Mouse (Mus musculus): ENCODE measurements around the gene Npy5r. TPM values are rescaled to one million over a fixed set of nuclear protein-coding genes. Genes with fewer than 3 reads are reported as not detected.
A peak's percentile ranks its signal among the peaks of the same experiment; 100 is the strongest.

Npy5r gene
- polyA plus RNA-seq (2015; fragmentation: Nextera tagmentation; extraction: Ambion mirVana) = 1.4 and 2.1 TPM in 2 replicates

DNA sequence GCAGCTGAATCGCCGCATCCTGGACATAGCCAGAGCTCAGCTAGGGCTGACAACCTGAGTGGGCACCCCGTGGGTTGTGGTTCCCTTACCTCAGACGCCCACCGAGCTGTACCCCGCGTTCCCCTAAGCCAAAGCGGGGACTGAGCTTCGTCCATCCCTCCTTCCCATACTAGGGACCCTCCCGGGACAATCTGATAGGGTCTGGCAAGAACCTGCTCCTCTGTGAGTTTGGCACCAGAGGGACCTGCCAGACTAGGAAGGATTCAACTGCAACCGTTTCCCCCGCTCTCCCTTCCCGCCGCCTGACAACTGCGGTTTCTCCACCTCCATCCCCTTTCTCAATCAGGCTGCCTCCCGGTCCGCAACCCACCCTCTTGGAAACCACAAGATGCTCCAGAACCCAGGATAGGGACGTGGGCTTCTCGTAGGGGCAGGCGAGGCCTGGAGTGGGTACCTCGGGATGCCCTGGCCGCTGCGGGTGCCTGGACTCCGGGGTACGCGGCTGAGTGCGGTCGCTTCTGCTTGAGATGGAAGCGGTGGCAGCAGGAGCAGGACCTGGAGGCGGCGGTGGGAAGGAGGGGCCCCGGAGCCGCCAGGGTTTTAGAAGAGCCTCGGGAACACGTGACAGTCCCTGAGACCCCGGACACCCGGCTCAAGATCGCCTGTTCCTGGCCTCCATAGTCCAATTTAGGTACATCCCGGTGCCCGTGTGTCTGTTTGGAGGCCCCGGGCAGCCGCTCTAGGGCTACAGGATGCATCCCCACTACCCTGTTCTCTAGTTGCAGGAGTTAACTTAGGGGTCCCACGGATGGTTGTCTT lies at the start of gene Npy5r:
Npy5r (minus strand) TSS at position 618 of the 819 bp plus-strand sequence.
- peak within 1 kb of the TSS; percentile 59 for H3K4me3 ChIP-seq (ENCODE audit: low read depth, low read length)
- 1% methylated on average over 43 of the region's 43 CpGs for WGBS
- H3K27ac ChIP-seq (ENCODE audit: low read length) = 0 out of 2 replicates have a peak within 1 kb of the TSS, but pooled peaks have one; percentile 52
- ATAC-seq = peak; percentile 90
- no peaks in the 10 kb centered on the region for H3K9me3 ChIP-seq (replicated peaks; ENCODE audit: control insufficient read depth, low read length, poor library complexity, severe bottlenecking)
- no peaks in the 10 kb centered on the region; the same call in 1 of the 2 replicates for H3K27me3 ChIP-seq (ENCODE audit: control insufficient read depth, insufficient read depth, low read depth, low read length)
- H3K36me3 ChIP-seq (ENCODE audit: control insufficient read depth, insufficient read depth, low read length) = no peaks in the 10 kb centered on the region
- peaks cover 5% of the 10 kb centered on the region; the same call in 1 of the 2 replicates for H3K4me1 ChIP-seq (ENCODE audit: control insufficient read depth, insufficient read depth, low read length)
- peak within 1 kb of the TSS; percentile 94 for H3K4me2 ChIP-seq (ENCODE audit: low read length)
- H3K9ac ChIP-seq (ENCODE audit: low read depth, low read length) = peak within 1 kb of the TSS; percentile 79

GRCm38 (mm10) chr8:66731957-66732356 lies 44.0 kb upstream of the Npy5r start:
- Histone ChIP-seq H3K27me3 (ENCODE audit: control insufficient read depth, insufficient read depth, low read depth, low read length) (no peaks in the 10 kb centered on the region), H3K27ac (ENCODE audit: low read length) (no peak overlapping the region), H3K4me3 (ENCODE audit: low read depth, low read length) (no peak overlapping the region), H3K4me1 (ENCODE audit: control insufficient read depth, insufficient read depth, low read length) (no peaks in the 10 kb centered on the region), H3K36me3 (ENCODE audit: control insufficient read depth, insufficient read depth, low read length) (no peaks in the 10 kb centered on the region), H3K4me2 (ENCODE audit: low read length) (no peak overlapping the region), H3K9ac (ENCODE audit: low read depth, low read length) (no peak overlapping the region), H3K9me3 (replicated peaks; ENCODE audit: control insufficient read depth, low read length, poor library complexity, severe bottlenecking) (no peaks in the 10 kb centered on the region)
- ATAC-seq = no peak
- 58% methylated on average over 5 of the region's 5 CpGs for WGBS

DNA sequence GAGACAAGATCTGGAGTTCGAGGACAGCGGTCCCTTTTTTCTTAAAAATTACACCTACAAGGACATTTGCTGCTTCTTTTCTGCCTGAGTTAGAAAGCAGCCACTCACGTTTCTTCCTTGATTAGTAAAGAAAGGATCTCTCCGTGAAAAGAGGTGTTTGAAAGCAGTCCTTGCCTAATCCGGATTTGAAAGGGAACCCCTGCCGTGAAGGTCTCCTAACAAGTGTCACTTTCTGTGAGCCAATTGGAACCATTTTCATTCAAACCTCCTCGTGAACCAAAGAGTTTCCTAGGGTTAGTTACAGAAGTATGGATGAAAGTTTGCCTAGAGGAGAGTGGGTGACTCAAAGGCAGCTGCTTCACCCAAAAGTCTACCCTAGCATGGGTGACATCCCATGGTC lies 41.5 kb upstream of the Npy5r start:
- no peaks in the 10 kb centered on the region for H3K9me3 ChIP-seq (replicated peaks; ENCODE audit: control insufficient read depth, low read length, poor library complexity, severe bottlenecking)
- 6% methylated on average over 7 of the region's 7 CpGs for WGBS
- H3K4me1 ChIP-seq (ENCODE audit: control insufficient read depth, insufficient read depth, low read length) = no peaks in the 10 kb centered on the region
- no peak overlapping the region for H3K4me2 ChIP-seq (ENCODE audit: low read length)
- ATAC-seq = no peak
- H3K27ac ChIP-seq (ENCODE audit: low read length) = no peak overlapping the region
- H3K9ac ChIP-seq (ENCODE audit: low read depth, low read length) = no peak overlapping the region
- H3K27me3 ChIP-seq (ENCODE audit: control insufficient read depth, insufficient read depth, low read depth, low read length) = no peaks in the 10 kb centered on the region
- no peak overlapping the region for H3K4me3 ChIP-seq (ENCODE audit: low read depth, low read length)
- no peaks in the 10 kb centered on the region for H3K36me3 ChIP-seq (ENCODE audit: control insufficient read depth, insufficient read depth, low read length)

DNA sequence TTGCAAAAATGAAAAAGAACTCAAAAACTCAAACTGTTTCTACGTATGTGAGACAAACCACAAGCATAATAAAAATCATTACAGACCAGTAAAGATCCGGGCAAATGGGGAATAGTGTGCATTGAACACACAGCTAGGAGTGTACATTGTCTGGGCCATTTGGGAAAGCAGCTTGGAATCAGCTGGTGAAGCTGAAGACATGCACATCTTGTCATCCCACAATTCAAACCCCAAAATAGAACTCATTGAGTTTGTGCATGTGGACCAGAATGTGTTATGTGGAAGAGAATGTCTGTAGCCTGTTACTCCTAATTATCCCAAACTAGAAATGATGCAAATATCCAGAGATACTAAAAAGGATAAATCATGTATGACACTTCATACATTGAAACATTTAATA lies 34.9 kb upstream of the Npy5r start:
- 92% methylated on average over 2 of the region's 2 CpGs for WGBS
- H3K4me3 ChIP-seq (ENCODE audit: low read depth, low read length) = no peak overlapping the region
- no peak overlapping the region for H3K9ac ChIP-seq (ENCODE audit: low read depth, low read length)
- no peak overlapping the region for H3K4me2 ChIP-seq (ENCODE audit: low read length)
- no peaks in the 10 kb centered on the region for H3K27me3 ChIP-seq (ENCODE audit: control insufficient read depth, insufficient read depth, low read depth, low read length)
- H3K4me1 ChIP-seq (ENCODE audit: control insufficient read depth, insufficient read depth, low read length) = no peaks in the 10 kb centered on the region
- no peak for ATAC-seq
- H3K36me3 ChIP-seq (ENCODE audit: control insufficient read depth, insufficient read depth, low read length) = no peaks in the 10 kb centered on the region
- H3K9me3 ChIP-seq (replicated peaks; ENCODE audit: control insufficient read depth, low read length, poor library complexity, severe bottlenecking) = no peaks in the 10 kb centered on the region
- no peak overlapping the region for H3K27ac ChIP-seq (ENCODE audit: low read length)

- 86% methylated on average over 7 of the region's 7 CpGs for WGBS
- H3K27me3 ChIP-seq (ENCODE audit: control insufficient read depth, insufficient read depth, low read depth, low read length) = no peaks in the 10 kb centered on the region
- H3K4me1 ChIP-seq (ENCODE audit: control insufficient read depth, insufficient read depth, low read length) = no peaks in the 10 kb centered on the region
- H3K36me3 ChIP-seq (ENCODE audit: control insufficient read depth, insufficient read depth, low read length) = no peaks in the 10 kb centered on the region
- no peak overlapping the region for H3K27ac ChIP-seq (ENCODE audit: low read length)
- no peak overlapping the region for H3K4me3 ChIP-seq (ENCODE audit: low read depth, low read length)
- H3K4me2 ChIP-seq (ENCODE audit: low read length) = no peak overlapping the region
- no peak overlapping the region for H3K9ac ChIP-seq (ENCODE audit: low read depth, low read length)
- no peak for ATAC-seq
- H3K9me3 ChIP-seq (replicated peaks; ENCODE audit: control insufficient read depth, low read length, poor library complexity, severe bottlenecking) = no peaks in the 10 kb centered on the region; the same call in 1 of the 2 replicates
These were observed 26.5 kb upstream of the Npy5r start for GRCm38 (mm10) chr8:66714324-66714975.

GRCm38 (mm10) chr8:66698782-66699181 lies 10.9 kb upstream of the Npy5r start:
- ATAC-seq = no peak
- Histone ChIP-seq H3K4me2 (ENCODE audit: low read length) (peak overlapping the region; percentile 81), H3K9ac (ENCODE audit: low read depth, low read length) (no peak overlapping the region), H3K4me1 (ENCODE audit: control insufficient read depth, insufficient read depth, low read length) (peaks cover 9% of the 10 kb centered on the region), H3K4me3 (ENCODE audit: low read depth, low read length) (peak overlapping the region; percentile 50; the same call in 1 of the 2 replicates), H3K27me3 (ENCODE audit: control insufficient read depth, insufficient read depth, low read depth, low read length) (peaks cover 5% of the 10 kb centered on the region), H3K9me3 (replicated peaks; ENCODE audit: control insufficient read depth, low read length, poor library complexity, severe bottlenecking) (no peaks in the 10 kb centered on the region), H3K36me3 (ENCODE audit: control insufficient read depth, insufficient read depth, low read length) (no peaks in the 10 kb centered on the region), H3K27ac (ENCODE audit: low read length) (no peak overlapping the region)
- 78% methylated on average over 7 of the region's 7 CpGs for WGBS

DNA sequence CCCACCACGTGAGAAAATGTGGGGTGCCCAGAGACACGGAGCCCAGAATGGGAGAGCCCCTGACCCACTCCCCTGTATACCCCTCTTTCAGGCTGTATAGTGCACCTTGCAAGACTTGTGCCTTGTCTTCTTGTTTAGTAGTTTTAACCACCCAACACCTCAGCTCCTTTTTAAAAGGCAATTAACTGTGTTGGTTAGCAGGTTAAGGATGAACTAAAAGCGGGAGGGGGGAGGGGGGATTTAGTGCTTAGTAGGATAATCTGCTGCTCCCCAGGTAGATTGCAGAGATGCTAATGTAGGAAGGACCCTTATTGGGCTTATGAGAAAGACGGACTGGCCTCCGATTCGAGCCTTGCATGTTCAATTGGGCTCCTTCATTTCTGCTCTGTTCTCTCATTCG lies 10.1 kb upstream of the Npy5r start:
- peaks cover 9% of the 10 kb centered on the region for H3K4me1 ChIP-seq (ENCODE audit: control insufficient read depth, insufficient read depth, low read length)
- no peaks in the 10 kb centered on the region for H3K36me3 ChIP-seq (ENCODE audit: control insufficient read depth, insufficient read depth, low read length)
- 2% methylated on average over 7 of the region's 7 CpGs for WGBS
- no peaks in the 10 kb centered on the region for H3K9me3 ChIP-seq (replicated peaks; ENCODE audit: control insufficient read depth, low read length, poor library complexity, severe bottlenecking)
- H3K9ac ChIP-seq (ENCODE audit: low read depth, low read length) = 0 out of 2 replicates have a peak overlapping the region, but pooled peaks have one; percentile 7
- peak overlapping the region; percentile 81 for H3K4me2 ChIP-seq (ENCODE audit: low read length)
- 0 out of 2 replicates have a peak, but pooled peaks have one; percentile 13 for ATAC-seq
- no peak overlapping the region for H3K27ac ChIP-seq (ENCODE audit: low read length)
- peaks cover 5% of the 10 kb centered on the region for H3K27me3 ChIP-seq (ENCODE audit: control insufficient read depth, insufficient read depth, low read depth, low read length)
- H3K4me3 ChIP-seq (ENCODE audit: low read depth, low read length) = peak overlapping the region; percentile 50

GRCm38 (mm10) chr8:66696970-66697843 lies 9.3 kb upstream of the Npy5r start, which contains the start of gene Npy1r:
Npy1r (plus strand) TSS chr8:66697192.
- peak within 1 kb of the TSS; percentile 62 for H3K9ac ChIP-seq (ENCODE audit: low read depth, low read length)
- H3K4me3 ChIP-seq (ENCODE audit: low read depth, low read length) = peak within 1 kb of the TSS; percentile 50
- no peaks in the 10 kb centered on the region for H3K36me3 ChIP-seq (ENCODE audit: control insufficient read depth, insufficient read depth, low read length)
- no peak within 1 kb of the TSS for H3K27ac ChIP-seq (ENCODE audit: low read length)
- peaks cover 5% of the 10 kb centered on the region for H3K27me3 ChIP-seq (ENCODE audit: control insufficient read depth, insufficient read depth, low read depth, low read length)
- under 1% methylated on average over 30 of the region's 30 CpGs for WGBS
- ATAC-seq = peak; percentile 86
- H3K4me1 ChIP-seq (ENCODE audit: control insufficient read depth, insufficient read depth, low read length) = peaks cover 9% of the 10 kb centered on the region
- H3K9me3 ChIP-seq (replicated peaks; ENCODE audit: control insufficient read depth, low read length, poor library complexity, severe bottlenecking) = no peaks in the 10 kb centered on the region
- peak within 1 kb of the TSS; percentile 81 for H3K4me2 ChIP-seq (ENCODE audit: low read length)
